Mouse (Mus musculus) embryonic fibroblast, embryonic 13.5 days (primary cell): ENCODE measurements at regions not wholly inside any gene's neighbourhood (a gene's known extent, or its start where the extent isn't known, plus 50 kb on each side); places are given as distances from the start of the nearest gene placed in this dataset.

ENCODE experiments used
- CTCF ChIP-seq: IDR thresholded peaks from 2 replicates; pipeline ENCODE4 v1.5.1; 2011; ENCODE audit warnings: mild to moderate bottlenecking, control low read depth, low read length, moderate library complexity, borderline replicate concordance; ENCODE audit not compliant: insufficient read depth
- POLR2A ChIP-seq: IDR thresholded peaks from 2 replicates; pipeline ENCODE4 v1.6.1; 2011; ENCODE audit warnings: low read depth, mild to moderate bottlenecking, control low read depth, low read length, moderate library complexity

DNA sequence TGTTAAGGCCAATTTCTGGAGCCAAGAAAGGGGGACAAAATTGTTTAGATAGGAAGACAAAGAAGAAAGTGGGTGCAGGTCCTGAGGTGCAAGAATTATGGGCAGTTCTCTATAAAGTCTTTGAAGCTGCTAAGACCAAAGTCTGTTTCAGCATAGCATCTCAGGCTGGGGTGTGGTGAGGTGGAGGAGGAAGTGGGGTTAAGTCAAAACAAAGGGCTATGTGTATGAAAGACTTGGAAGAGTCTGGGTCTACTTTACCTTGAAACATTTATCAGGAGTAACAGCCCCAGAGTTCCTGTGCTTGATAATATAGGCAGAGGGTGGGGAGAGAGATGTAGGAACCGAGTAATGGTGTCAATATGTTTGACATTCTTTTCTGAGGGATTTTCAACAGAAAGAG, 125.4 kb upstream of the Tex13c2 start:
- TF ChIP-seq CTCF (no peak), POLR2A (no peak)
